Mouse (Mus musculus) CH12.LX (cell line): ENCODE results near the gene Cct7. TPM values are rescaled to one million over a fixed set of nuclear protein-coding genes. Genes with fewer than 3 reads are reported as not detected.

Experiments used
- DNase-seq: peaks from one replicate; pipeline ENCODE4 v3.0.0-alpha.2; 2013; ENCODE audit errors: extremely low read depth
- H3K27ac ChIP-seq: 2 replicates; pipeline ENCODE4 v1.5.1; 2012; ENCODE audit warnings: low read depth, mild to moderate bottlenecking, control low read depth, moderate library complexity; ENCODE audit not compliant: insufficient read depth
- H3K27me3 ChIP-seq: replicated peaks from 2 replicates; pipeline ENCODE3; 2012; ENCODE audit warnings: inconsistent platforms
- H3K36me3 ChIP-seq, 2 experiments: replicated peaks in 1 of 2; 2 replicates each; pipeline versions ENCODE3 to v1.6.1; 2012; ENCODE audit warnings: inconsistent platforms in 1 of 2, low read length in 1 of 2, mild to moderate bottlenecking in 1 of 2, mixed read lengths in 1 of 2, moderate library complexity in 1 of 2; ENCODE audit not compliant: control insufficient read depth in 1 of 2, insufficient read depth in 1 of 2
- H3K4me1 ChIP-seq, 2 experiments: 2 replicates each; pipeline ENCODE4 v1.6.1; 2012; ENCODE audit warnings: inconsistent platforms in 1 of 2, moderate library complexity in 1 of 2; ENCODE audit not compliant: insufficient read depth in 2 of 2, control insufficient read depth in 1 of 2
- H3K4me2 ChIP-seq: 2 replicates; pipeline ENCODE4 v1.6.1; 2012; ENCODE audit warnings: low read depth, mild to moderate bottlenecking, control low read depth; ENCODE audit not compliant: poor library complexity, insufficient read depth, severe bottlenecking
- H3K4me3 ChIP-seq, 3 experiments: fragments of 150-350 bp in 1 of 3; sonication (generic) in 1 of 3; replicated peaks in 1 of 3; 2 replicates each; pipeline versions ENCODE3 to v1.5.1; 2011 to 2012; ENCODE audit warnings: low read depth in 2 of 3, low read length in 2 of 3, mild to moderate bottlenecking in 2 of 3, moderate library complexity in 2 of 3, control low read depth in 1 of 3, improper control_type of control experiment in 1 of 3, inconsistent platforms in 1 of 3, mixed read lengths in 1 of 3; ENCODE audit not compliant: poor library complexity in 1 of 3
- H3K79me2 ChIP-seq: replicated peaks from 2 replicates; pipeline ENCODE4 v1.6.1; 2012; ENCODE audit warnings: mild to moderate bottlenecking, moderate library complexity; ENCODE audit not compliant: control insufficient read depth, poor library complexity, insufficient read depth, severe bottlenecking; ENCODE audit errors: extremely low read depth
- H3K9ac ChIP-seq: 2 replicates; pipeline ENCODE4 v1.6.1; 2012; ENCODE audit warnings: low read depth, mild to moderate bottlenecking, control low read depth, moderate library complexity; ENCODE audit not compliant: insufficient read depth
- H3K9me3 ChIP-seq: replicated peaks from 2 replicates; pipeline ENCODE3; 2012; ENCODE audit warnings: low read length, inconsistent platforms, mixed read lengths
- CTCF ChIP-seq, 2 experiments: IDR thresholded peaks in 1 of 2; conservative IDR thresholded peaks in 1 of 2; 2 replicates each; pipeline ENCODE4 v1.5.1; 2011 to 2012; ENCODE audit warnings: low read depth in 2 of 2, low read length in 2 of 2, improper control_type of control experiment in 1 of 2, inconsistent platforms in 1 of 2, mild to moderate bottlenecking in 1 of 2, moderate library complexity in 1 of 2
- E2F4 ChIP-seq: IDR thresholded peaks from 2 replicates; pipeline ENCODE4 v1.6.1; 2011; ENCODE audit warnings: low read depth, low read length, improper control_type of control experiment; ENCODE audit not compliant: insufficient replicate concordance
- EP300 ChIP-seq: IDR thresholded peaks from 2 replicates; pipeline ENCODE4 v1.6.1; 2011; ENCODE audit warnings: low read length, improper control_type of control experiment
- GABPA ChIP-seq: IDR thresholded peaks from 2 replicates; pipeline ENCODE4 v1.6.1; 2012; ENCODE audit warnings: low read depth, low read length, improper control_type of control experiment, inconsistent platforms; ENCODE audit not compliant: insufficient replicate concordance
- HCFC1 ChIP-seq: IDR thresholded peaks from 2 replicates; pipeline ENCODE4 v1.6.1; 2012; ENCODE audit warnings: low read depth, mild to moderate bottlenecking, inconsistent platforms, low read length, improper control_type of control experiment
- JUN ChIP-seq: IDR thresholded peaks from 2 replicates; pipeline ENCODE4 v1.6.1; 2011; ENCODE audit warnings: low read depth, mild to moderate bottlenecking, low read length, improper control_type of control experiment, moderate library complexity; ENCODE audit not compliant: insufficient read depth
- JUND ChIP-seq: conservative IDR thresholded peaks from 2 replicates; pipeline ENCODE4 v1.6.1; 2011; ENCODE audit warnings: low read depth, low read length, improper control_type of control experiment
- KAT2A ChIP-seq: IDR thresholded peaks from 2 replicates; pipeline ENCODE4 v1.6.1; 2012; ENCODE audit warnings: low read length, improper control_type of control experiment, inconsistent platforms; ENCODE audit not compliant: insufficient replicate concordance
- MAFK ChIP-seq: IDR thresholded peaks from 2 replicates; pipeline ENCODE4 v1.6.1; 2011; ENCODE audit warnings: low read length, improper control_type of control experiment; ENCODE audit not compliant: insufficient replicate concordance
- MAZ ChIP-seq: IDR thresholded peaks from 2 replicates; pipeline ENCODE4 v1.6.1; 2012; ENCODE audit warnings: low read depth, mild to moderate bottlenecking, inconsistent platforms, low read length, improper control_type of control experiment, moderate library complexity
- MYC ChIP-seq: IDR thresholded peaks from 2 replicates; pipeline ENCODE4 v1.6.1; 2011; ENCODE audit warnings: low read depth, mild to moderate bottlenecking, improper control_type of control experiment, low read length
- NELFE ChIP-seq: IDR thresholded peaks from 2 replicates; pipeline ENCODE4 v1.6.1; 2011; ENCODE audit warnings: low read depth, low read length, improper control_type of control experiment
- NRF1 ChIP-seq: IDR thresholded peaks from 2 replicates; pipeline ENCODE4 v1.6.1; 2014; ENCODE audit warnings: low read depth, mild to moderate bottlenecking, inconsistent platforms, low read length, improper control_type of control experiment, moderate library complexity
- PAX5 ChIP-seq: IDR thresholded peaks from 2 replicates; pipeline ENCODE4 v1.6.1; 2012; ENCODE audit warnings: low read length, inconsistent platforms, mixed read lengths
- POLR2A ChIP-seq: IDR thresholded peaks from 2 replicates; pipeline ENCODE4 v1.6.1; 2011; ENCODE audit warnings: low read depth, mild to moderate bottlenecking, improper control_type of control experiment, low read length
- POLR2AphosphoS2 ChIP-seq: IDR thresholded peaks from 2 replicates; pipeline ENCODE4 v1.6.1; 2011; ENCODE audit warnings: low read depth, low read length, improper control_type of control experiment
- SIN3A ChIP-seq: IDR thresholded peaks from 2 replicates; pipeline ENCODE4 v1.6.1; 2012; ENCODE audit warnings: low read length, improper control_type of control experiment, inconsistent platforms
- SMC3 ChIP-seq: IDR thresholded peaks from 2 replicates; pipeline ENCODE4 v1.6.1; 2011; ENCODE audit warnings: low read depth, low read length, improper control_type of control experiment
- TCF12 ChIP-seq: IDR thresholded peaks from 2 replicates; pipeline ENCODE4 v1.6.1; 2014; ENCODE audit warnings: low read depth, mild to moderate bottlenecking, inconsistent platforms, low read length, improper control_type of control experiment
- USF1 ChIP-seq: IDR thresholded peaks from 2 replicates; pipeline ENCODE4 v1.6.1; 2014; ENCODE audit warnings: low read depth, mild to moderate bottlenecking, inconsistent platforms, low read length, improper control_type of control experiment
- USF2 ChIP-seq: conservative IDR thresholded peaks from 2 replicates; pipeline ENCODE4 v1.6.1; 2011; ENCODE audit warnings: low read depth, low read length, improper control_type of control experiment
- ZC3H11A ChIP-seq: IDR thresholded peaks from 2 replicates; pipeline ENCODE4 v1.6.1; 2012; ENCODE audit warnings: low read depth, mild to moderate bottlenecking, inconsistent platforms, low read length, improper control_type of control experiment
- ZMIZ1 ChIP-seq: IDR thresholded peaks from 2 replicates; pipeline ENCODE4 v1.6.1; 2012; ENCODE audit warnings: low read depth, mild to moderate bottlenecking, inconsistent platforms, low read length, improper control_type of control experiment
- dilution Hi-C: fragments of 300-500 bp; cut with MboI; formaldehyde crosslinking; loops from 2 replicates; pipeline ENCODE4 v1.14.3; 2020; ENCODE audit warnings: low sequenced_read_pairs; ENCODE audit not compliant: extremely low pct_unique_long_range_greater_than_20kb, extremely low pct_ligation_motif_present
- in situ Hi-C: fragments of 300-500 bp; cut with MboI; formaldehyde crosslinking; loops from 3 replicates; pipeline ENCODE4 v1.14.3; 2019; ENCODE audit warnings: low sequenced_read_pairs, low pct_ligation_motif_present, low pct_unique_long_range_greater_than_20kb, mixed read lengths
- polyA plus RNA-seq: library from polyadenylated mRNA; unstranded; fragments of >175 nt; gene quantifications from 2 replicates; pipeline ENCODE4 v1.2.1, GENCODE M21; 2012; ENCODE audit warnings: low read depth; ENCODE audit not compliant: insufficient read length
- total RNA-seq, 2 experiments: library from RNA; depleted of rRNA; stranded (reverse); fragments of 300-350 nt in 1 of 2; fragments of >200 nt in 1 of 2; gene quantifications; 2 replicates each; pipeline ENCODE4 v1.2.3; 2012 to 2014

Cct7 gene
- total and polyA plus RNA-seq, 3 experiments, result 483 to 505 (median 484) TPM

GRCm38 (mm10) chr6:85444266-85444965, 6.9 kb upstream of the Cct7 start:
- H3K4me1 ChIP-seq, result no peaks in the 10 kb centered on the region
- no peak overlapping the region for H3K9ac ChIP-seq
- in situ Hi-C loops (no loop called here), dilution Hi-C loops (no loop called here)
- peaks cover 65 to 94% of the 10 kb centered on the region in 2 experiments for H3K36me3 ChIP-seq
- H3K27me3 ChIP-seq, result no peaks in the 10 kb centered on the region
- no peak for DNase-seq
- no peak overlapping the region for H3K27ac ChIP-seq
- H3K79me2 ChIP-seq, result no peaks in the 10 kb centered on the region
- H3K9me3 ChIP-seq, result no peaks in the 10 kb centered on the region
- no peak overlapping the region for H3K4me3 ChIP-seq
- H3K4me2 ChIP-seq, result no peak overlapping the region
- TF ChIP-seq USF2 (no peak), JUND (no peak), NELFE (no peak), USF1 (no peak), NRF1 (no peak), POLR2AphosphoS2 (no peak), TCF12 (no peak), MAZ (no peak), MAFK (no peak), EP300 (no peak), JUN (no peak), SMC3 (no peak), KAT2A (no peak), GABPA (no peak), HCFC1 (no peak), E2F4 (no peak), ZMIZ1 (no peak)

GRCm38 (mm10) chr6:85445286-85445685, 6.0 kb upstream of the Cct7 start:
- no peaks in the 10 kb centered on the region for H3K79me2 ChIP-seq
- no peak overlapping the region for H3K4me2 ChIP-seq
- no peak for DNase-seq
- no peaks in the 10 kb centered on the region for H3K27me3 ChIP-seq
- no peak overlapping the region for H3K4me3 ChIP-seq
- peaks cover 0 to 2% of the 10 kb centered on the region in 2 experiments; a peak in 1 of 4 replicates for H3K4me1 ChIP-seq
- in situ Hi-C loops (no loop called here), dilution Hi-C loops (no loop called here)
- H3K36me3 ChIP-seq, result peaks cover 57 to 85% of the 10 kb centered on the region in 2 experiments
- H3K9me3 ChIP-seq, result no peaks in the 10 kb centered on the region
- no peak for TF ChIP-seq ZMIZ1
- TF ChIP-seq JUND, result no peak
- TF ChIP-seq PAX5, result no peak
- no peak for TF ChIP-seq SIN3A
- no peak for TF ChIP-seq ZC3H11A
- TF ChIP-seq CTCF (conservative IDR thresholded peaks at IDR 0.05 in 1 of 2, IDR thresholded peaks at IDR 0.05 in 1 of 2; ENCODE audit: low read depth in 2 of 2, low read length in 2 of 2), result no peak
- TF ChIP-seq MAZ, result no peak
- no peak for TF ChIP-seq MYC
- no peak for TF ChIP-seq POLR2A
- no peak for TF ChIP-seq NRF1
- H3K27ac ChIP-seq, result no peak overlapping the region
- no peak overlapping the region for H3K9ac ChIP-seq
